Mouse (Mus musculus): ENCODE measurements around the gene Ripply2.

The Ripply2 gene

DNA sequence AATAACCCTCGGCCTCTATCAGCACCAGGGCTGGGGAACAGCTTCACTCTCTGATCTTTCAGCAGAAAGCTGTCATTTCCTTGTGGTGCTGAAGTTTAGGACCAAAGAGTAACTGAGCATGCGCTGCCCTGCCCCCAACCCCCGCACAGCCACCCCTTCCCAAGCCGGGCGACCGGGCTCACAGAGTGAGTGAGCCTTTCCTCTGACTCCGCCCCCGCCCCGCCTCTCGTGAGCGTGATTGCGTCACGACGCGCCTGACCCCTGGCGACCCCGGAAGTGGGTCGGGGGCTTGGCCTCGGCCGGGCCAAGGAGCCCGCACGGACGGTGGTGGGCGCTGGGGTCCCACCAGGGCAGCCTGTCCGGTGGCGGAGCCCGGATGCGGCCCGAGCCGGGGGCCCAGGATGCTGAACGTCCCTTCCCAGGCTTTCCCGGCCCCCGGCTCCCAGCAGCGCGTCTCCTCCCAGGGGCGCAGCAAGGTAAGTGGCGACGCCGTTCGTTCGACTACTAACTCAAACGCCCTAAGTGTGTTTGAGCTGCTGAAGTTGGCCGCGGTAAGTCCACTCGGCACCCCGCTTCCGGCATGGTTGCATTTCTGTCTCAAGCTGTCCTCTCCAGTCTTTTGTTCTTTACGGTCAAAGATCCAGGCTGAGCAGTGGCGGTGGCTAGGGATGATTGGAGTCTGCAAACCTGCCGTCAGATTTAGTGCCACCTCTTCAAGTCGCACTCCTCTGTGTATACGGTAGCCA lies 6.6 kb downstream of the Ripply2 start, which contains the start of gene Cyb5r4:
TSS of gene Cyb5r4 (plus strand) at position 237 of the 746 bp plus-strand sequence.
- in situ Hi-C loops (cut with MboI, MseI): loop anchor here (5.0 to 25.0 kb wide), 2 partner anchors 235 to 435 kb away; partner anchors contain the start of gene Cep162

GRCm38 (mm10) chr9:87025764-87026163 lies 10.4 kb downstream of the Ripply2 start:
- in situ Hi-C loops (cut with MboI, MseI): no loop called here

- in situ Hi-C loops (cut with MboI, MseI): no loop called here
Observed at GRCm38 (mm10) chr9:87027423-87028084, 12.2 kb downstream of the Ripply2 start.

DNA sequence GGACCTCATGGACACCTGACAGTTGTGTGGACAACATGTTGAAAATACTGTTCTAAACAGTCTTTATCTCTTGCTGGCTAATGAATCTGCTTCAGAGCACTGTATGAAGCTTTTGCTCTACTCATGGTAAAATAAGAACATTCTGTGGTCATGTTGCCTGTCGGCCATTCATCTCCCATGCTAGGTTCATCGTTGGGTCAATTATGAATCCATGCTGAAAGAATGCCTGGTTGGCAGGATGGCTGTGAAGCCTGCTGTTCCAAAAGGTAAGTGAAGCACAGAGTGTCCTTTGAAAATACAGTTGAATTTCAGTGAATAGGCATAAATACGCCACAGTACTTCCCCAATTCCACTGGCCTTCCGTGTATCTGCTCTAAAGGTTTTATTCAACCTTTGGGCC lies 16.9 kb downstream of the Ripply2 start:
- in situ Hi-C loops (cut with MboI, MseI): no loop called here

GRCm38 (mm10) chr9:87034831-87035580 lies 19.7 kb downstream of the Ripply2 start:
- in situ Hi-C loops (cut with MboI, MseI): no loop called here

GRCm38 (mm10) chr9:87049425-87049824 lies 34.1 kb downstream of the Ripply2 start:
- in situ Hi-C loops (cut with MboI, MseI): no loop called here

- in situ Hi-C loops (cut with MboI, MseI): no loop called here
Observed at GRCm38 (mm10) chr9:87055547-87056235, 40.4 kb downstream of the Ripply2 start.

DNA sequence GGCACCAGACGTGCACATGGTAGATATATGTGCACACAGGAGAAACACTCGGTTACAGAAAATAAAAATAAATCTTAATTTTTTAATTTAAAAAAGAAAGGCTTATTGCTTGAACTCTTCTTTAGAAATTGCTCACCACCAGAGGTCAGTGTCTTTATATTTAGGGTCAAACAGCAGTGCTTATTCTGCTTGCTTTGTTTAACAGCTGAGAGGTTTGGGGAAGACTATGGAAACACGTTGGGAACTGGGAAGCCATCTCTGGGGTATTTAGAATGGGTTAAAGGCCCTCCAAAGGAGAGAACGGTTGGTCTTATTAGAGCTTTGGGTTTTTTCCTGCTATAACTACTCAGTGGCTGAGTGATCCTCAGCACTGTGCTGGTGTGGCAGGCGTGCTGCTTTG lies 47.0 kb downstream of the Ripply2 start:
- in situ Hi-C loops (cut with MboI, MseI): no loop called here

DNA sequence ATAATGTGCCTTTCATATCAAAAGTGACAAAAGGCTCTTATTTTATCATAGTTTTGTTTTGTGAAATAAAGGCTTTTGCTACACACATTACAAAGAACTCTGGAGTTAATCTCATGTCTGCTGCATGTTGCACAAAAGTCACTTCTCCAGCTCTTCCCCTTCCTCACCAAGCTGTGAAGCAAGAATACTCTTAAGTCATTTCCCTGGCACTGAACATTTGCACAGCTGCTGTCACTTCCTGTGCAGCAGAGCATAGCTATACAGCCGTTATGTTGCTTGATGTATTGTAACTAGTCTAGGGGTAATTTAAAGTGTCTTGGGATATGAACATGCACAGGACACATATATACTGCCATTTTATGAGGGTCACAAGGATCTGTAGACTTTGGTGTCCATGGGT lies 52.8 kb downstream of the Ripply2 start:
- in situ Hi-C loops (cut with MboI, MseI): no loop called here
